Mouse (Mus musculus) liver, postnatal 0 days (tissue): Measurements from ENCODE around the gene Wdr72. TPM values are rescaled to one million over a fixed set of nuclear protein-coding genes. Genes with fewer than 3 reads are reported as not detected.
A peak's percentile ranks its signal among the peaks of the same experiment; 100 is the strongest.

Source experiments
- ATAC-seq: fragments of 200-750 bp; cut with Nextera tagmentation; 2 replicates; pipeline ENCODE4 v1.8.0; 2017; ENCODE audit warnings: mild to moderate bottlenecking, moderate library complexity
- DNase-seq: peaks from one replicate; pipeline ENCODE4 v3.0.0-alpha.2; 2016
- H3K27ac ChIP-seq: fragments of 300-500 bp; sonication (generic); 2 replicates; pipeline ENCODE4 v1.5.1; 2014; ENCODE audit warnings: antibody characterized with exemption, moderate library complexity, mild to moderate bottlenecking, low read depth
- H3K27me3 ChIP-seq: fragments of 300-500 bp; sonication (generic); 2 replicates; pipeline ENCODE4 v1.6.1; 2014; ENCODE audit warnings: low read length, control low read depth, mixed read lengths; ENCODE audit not compliant: insufficient read depth
- H3K36me3 ChIP-seq: fragments of 300-500 bp; sonication (generic); replicated peaks from 2 replicates; pipeline ENCODE4 v1.6.1; 2014; ENCODE audit warnings: mild to moderate bottlenecking, control low read depth, low read length, moderate library complexity, mixed read lengths; ENCODE audit not compliant: insufficient read depth
- H3K4me1 ChIP-seq: fragments of 300-500 bp; sonication (generic); 2 replicates; pipeline ENCODE4 v1.6.1; 2014; ENCODE audit warnings: antibody characterized with exemption, mild to moderate bottlenecking, control low read depth; ENCODE audit not compliant: insufficient read depth
- H3K4me2 ChIP-seq: fragments of 300-500 bp; sonication (generic); 2 replicates; pipeline ENCODE4 v1.6.1; 2014; ENCODE audit warnings: low read depth, mild to moderate bottlenecking, low read length, moderate library complexity, mixed read lengths
- H3K4me3 ChIP-seq: fragments of 300-500 bp; sonication (generic); 2 replicates; pipeline ENCODE4 v1.5.1; 2014; ENCODE audit warnings: low read depth, low read length
- H3K9ac ChIP-seq: fragments of 300-500 bp; sonication (generic); replicated peaks from 2 replicates; pipeline ENCODE4 v1.6.1; 2014; ENCODE audit warnings: mild to moderate bottlenecking, moderate library complexity
- H3K9me3 ChIP-seq: fragments of 300-500 bp; sonication (generic); 2 replicates; pipeline ENCODE4 v1.6.1; 2016; ENCODE audit warnings: mild to moderate bottlenecking, control low read depth, low read length, mixed read lengths
- CTCF ChIP-seq: sonication (generic); IDR thresholded peaks from 2 replicates; pipeline ENCODE4 v1.5.1; 2016; ENCODE audit warnings: antibody characterized with exemption, low read depth
- EP300 ChIP-seq: IDR thresholded peaks from 2 replicates; pipeline ENCODE4 v1.6.1; 2016; ENCODE audit warnings: antibody characterized with exemption, low read depth, mild to moderate bottlenecking
- WGBS: fragments of 180-500 bp; shearing (Covaris S2); extraction: QIAGEN DNeasy Blood & Tissue Kit; methylation state at CpG from one replicate; pipeline ENCODE4 v1.1.7; 2014; ENCODE audit not compliant: insufficient replicate concordance; 5-methylcytosine and 5-hydroxymethylcytosine counted together
- polyA plus RNA-seq: library from polyadenylated mRNA; unstranded; fragments of >200 nt; fragmentation: Nextera tagmentation; extraction: Ambion mirVana; gene quantifications from 2 replicates; pipeline ENCODE4 v1.2.1, GENCODE M21; 2015

The Wdr72 gene
- polyA plus RNA-seq, 1 experiment from 2014 or later = 0.06 TPM

GRCm38 (mm10) chr9:74186748-74187400, 76.7 kb downstream of the Wdr72 start:
- H3K4me2 ChIP-seq = no peak overlapping the region
- ATAC-seq (no peak), DNase-seq (no peak)
- 64% methylated on average over 16 of the region's 16 CpGs for WGBS
- no peaks in the 10 kb centered on the region for H3K9me3 ChIP-seq
- no peaks in the 10 kb centered on the region for H3K4me1 ChIP-seq
- H3K36me3 ChIP-seq = no peaks in the 10 kb centered on the region
- no peak overlapping the region for H3K27ac ChIP-seq
- H3K27me3 ChIP-seq = no peaks in the 10 kb centered on the region
- H3K9ac ChIP-seq = no peak overlapping the region
- TF ChIP-seq EP300 = no peak
- TF ChIP-seq CTCF = no peak
- H3K4me3 ChIP-seq = no peak overlapping the region

DNA sequence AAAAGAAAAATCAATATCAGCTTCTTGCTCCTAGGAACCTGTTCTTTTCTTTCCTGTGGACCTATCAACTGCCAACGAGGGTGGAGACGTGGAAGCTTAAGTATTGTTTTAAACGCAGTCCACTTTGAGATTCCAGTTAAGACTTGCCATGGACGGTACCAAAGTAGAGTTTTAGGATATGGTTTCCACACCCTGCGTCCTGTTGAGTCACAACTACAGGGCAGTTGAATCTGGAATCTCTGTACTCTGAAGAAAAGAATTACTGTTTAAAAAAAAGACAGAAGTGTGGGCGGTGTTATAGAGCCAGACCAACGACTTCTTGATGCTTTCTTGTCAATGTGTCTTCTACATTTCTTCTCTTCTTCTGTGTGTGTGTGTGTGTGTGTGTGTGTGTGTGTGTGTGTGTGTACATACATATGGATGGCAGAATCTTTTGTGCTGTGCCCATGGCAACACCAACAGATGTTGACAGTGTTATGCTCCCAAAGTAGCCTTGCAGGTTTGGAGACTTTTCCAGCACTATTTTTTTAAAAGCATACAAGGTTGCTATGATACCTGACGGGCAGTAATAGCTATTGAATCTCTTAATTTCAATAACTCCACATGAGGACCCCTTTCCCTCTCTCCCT, 77.4 kb downstream of the Wdr72 start:
- no peaks in the 10 kb centered on the region for H3K27me3 ChIP-seq
- 66% methylated on average over 8 of the region's 8 CpGs for WGBS
- no peak for TF ChIP-seq EP300
- TF ChIP-seq CTCF = no peak

DNA sequence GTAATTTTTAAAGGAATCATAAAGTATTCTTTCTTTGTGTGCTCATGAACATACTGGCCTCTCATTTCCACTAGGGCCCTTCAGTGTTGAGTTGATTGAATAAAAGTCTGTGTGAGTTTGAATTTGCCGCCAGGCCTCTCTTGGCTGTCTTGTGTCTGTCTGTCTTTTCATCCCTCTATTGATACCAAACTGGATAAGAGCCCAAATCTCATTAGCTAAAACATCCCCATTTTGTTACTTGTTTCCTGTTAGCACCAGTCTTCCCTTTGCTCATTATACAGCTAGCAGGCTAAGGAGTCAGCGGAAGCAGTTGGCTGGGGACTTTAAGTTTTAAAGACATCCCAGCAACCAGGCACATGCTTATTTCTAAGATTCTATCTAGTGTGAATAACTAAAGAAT, 84.7 kb downstream of the Wdr72 start:
- no peak for DNase-seq
- H3K9ac ChIP-seq = no peak overlapping the region
- H3K27ac ChIP-seq = no peak overlapping the region
- H3K4me1 ChIP-seq = no peaks in the 10 kb centered on the region
- H3K9me3 ChIP-seq = no peaks in the 10 kb centered on the region
- H3K36me3 ChIP-seq = no peaks in the 10 kb centered on the region
- no peak overlapping the region for H3K4me2 ChIP-seq
- no peak overlapping the region for H3K4me3 ChIP-seq
- H3K27me3 ChIP-seq = no peaks in the 10 kb centered on the region
- WGBS = 79% methylated on average over 2 of the region's 2 CpGs
- no peak for ATAC-seq
- TF ChIP-seq CTCF = no peak
- TF ChIP-seq EP300 = no peak

More for the DNA sequence above, 77.4 kb downstream of the Wdr72 start:
- ATAC-seq = no peak
- Histone ChIP-seq H3K9ac (no peak overlapping the region), H3K9me3 (no peaks in the 10 kb centered on the region), H3K4me1 (no peaks in the 10 kb centered on the region), H3K36me3 (no peaks in the 10 kb centered on the region), H3K4me2 (no peak overlapping the region), H3K27ac (no peak overlapping the region), H3K4me3 (no peak overlapping the region)
- no peak for DNase-seq

DNA sequence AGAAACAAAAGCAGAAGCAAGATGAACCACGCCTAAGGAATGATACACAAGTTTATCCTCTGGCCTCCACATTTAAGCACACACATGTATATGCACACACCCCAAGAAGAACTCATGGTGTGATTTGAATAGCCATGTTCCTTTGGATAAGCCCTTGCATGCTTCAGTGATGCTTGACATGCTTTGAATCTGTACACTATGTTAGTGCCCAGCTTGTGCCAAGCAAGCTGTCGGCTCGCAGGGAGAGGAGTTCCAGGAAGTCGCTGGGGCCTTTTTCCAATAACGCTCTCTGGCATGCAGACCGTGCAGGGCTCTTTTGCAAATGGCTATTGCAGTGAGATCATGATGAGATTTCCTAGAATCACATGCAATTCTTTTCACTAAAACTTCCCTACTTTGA, 118.1 kb downstream of the Wdr72 start:
- WGBS = 82% methylated on average over 6 of the region's 6 CpGs
- H3K9ac ChIP-seq = no peak overlapping the region
- H3K4me3 ChIP-seq = no peak overlapping the region
- H3K4me1 ChIP-seq = no peaks in the 10 kb centered on the region
- H3K27me3 ChIP-seq = no peaks in the 10 kb centered on the region
- H3K27ac ChIP-seq = no peak overlapping the region
- H3K9me3 ChIP-seq = no peaks in the 10 kb centered on the region
- no peak for TF ChIP-seq EP300
- no peak for ATAC-seq
- H3K36me3 ChIP-seq = no peaks in the 10 kb centered on the region
- no peak overlapping the region for H3K4me2 ChIP-seq
- DNase-seq = no peak

GRCm38 (mm10) chr9:74241292-74241691, 131.1 kb downstream of the Wdr72 start:
- DNase-seq (no peak), ATAC-seq (peak; percentile 50)
- WGBS = 40% methylated on average over 5 of the region's 5 CpGs

GRCm38 (mm10) chr9:74248084-74248483, 137.9 kb downstream of the Wdr72 start:
- Histone ChIP-seq H3K9ac (no peak overlapping the region), H3K4me2 (no peak overlapping the region), H3K9me3 (no peaks in the 10 kb centered on the region), H3K4me3 (no peak overlapping the region), H3K27ac (no peak overlapping the region), H3K36me3 (no peaks in the 10 kb centered on the region), H3K27me3 (no peaks in the 10 kb centered on the region), H3K4me1 (no peaks in the 10 kb centered on the region)
- no peak for TF ChIP-seq CTCF
- TF ChIP-seq EP300 = no peak
- 79% methylated on average over 4 of the region's 4 CpGs for WGBS
- ATAC-seq = no peak
- no peak for DNase-seq

More at GRCm38 (mm10) chr9:74241292-74241691, 131.1 kb downstream of the Wdr72 start:
- Histone ChIP-seq H3K36me3 (no peaks in the 10 kb centered on the region), H3K4me2 (no peak overlapping the region), H3K27me3 (no peaks in the 10 kb centered on the region), H3K9ac (no peak overlapping the region), H3K4me3 (no peak overlapping the region), H3K27ac (no peak overlapping the region), H3K4me1 (no peaks in the 10 kb centered on the region), H3K9me3 (no peaks in the 10 kb centered on the region)
- TF ChIP-seq CTCF (no peak), EP300 (no peak)
